Mouse (Mus musculus): ENCODE measurements around the gene Hoxd10. TPM values are rescaled to one million over a fixed set of nuclear protein-coding genes. Genes with fewer than 3 reads are reported as not detected.

The Hoxd10 gene
- total and polyA plus RNA-seq, 2 experiments from 2014 or later, result not detected

- Histone ChIP-seq H3K27me3 (ENCODE audit: control insufficient read depth, insufficient read depth, low read length) (peaks cover 99% of the 10 kb centered on the region), H3K4me3 (ENCODE audit: low read depth, low read length) (no peak overlapping the region), H3K4me2 (ENCODE audit: low read depth, low read length) (no peak overlapping the region), H3K9me3 (replicated peaks; ENCODE audit: control insufficient read depth, low read length) (no peaks in the 10 kb centered on the region), H3K9ac (replicated peaks; ENCODE audit: low read depth, low read length) (no peak overlapping the region), H3K27ac (ENCODE audit: low read depth) (no peak overlapping the region), H3K36me3 (replicated peaks; ENCODE audit: control insufficient read depth, insufficient read depth, low read length) (no peaks in the 10 kb centered on the region), H3K4me1 (ENCODE audit: control insufficient read depth, insufficient read depth) (no peaks in the 10 kb centered on the region)
- no peak for DNase-seq (ENCODE audit: low spot score)
- ATAC-seq (ENCODE audit: insufficient read depth, low read depth), result no peak
- TF ChIP-seq EP300 (IDR thresholded peaks at IDR 0.05; ENCODE audit: low read depth), result no peak
- TF ChIP-seq CTCF (IDR thresholded peaks at IDR 0.05; ENCODE audit: low read depth), result no peak
- WGBS, result 3% methylated on average over 20 of the region's 20 CpGs
Measured at GRCm38 (mm10) chr2:74738623-74739475, 47.1 kb downstream of the Hoxd10 start.

GRCm38 (mm10) chr2:74739476-74739800, 47.7 kb downstream of the Hoxd10 start:
- Histone ChIP-seq H3K27me3 (ENCODE audit: control insufficient read depth, insufficient read depth, low read length) (peaks cover 99% of the 10 kb centered on the region), H3K27ac (ENCODE audit: low read depth) (no peak overlapping the region), H3K4me2 (ENCODE audit: low read depth, low read length) (no peak overlapping the region), H3K9me3 (replicated peaks; ENCODE audit: control insufficient read depth, low read length) (no peaks in the 10 kb centered on the region), H3K4me1 (ENCODE audit: control insufficient read depth, insufficient read depth) (no peaks in the 10 kb centered on the region), H3K36me3 (replicated peaks; ENCODE audit: control insufficient read depth, insufficient read depth, low read length) (no peaks in the 10 kb centered on the region), H3K9ac (replicated peaks; ENCODE audit: low read depth, low read length) (no peak overlapping the region), H3K4me3 (ENCODE audit: low read depth, low read length) (no peak overlapping the region)
- TF ChIP-seq CTCF (IDR thresholded peaks at IDR 0.05; ENCODE audit: low read depth), result no peak
- WGBS, result 9% methylated on average over 2 of the region's 2 CpGs
- DNase-seq (ENCODE audit: low spot score) (no peak), ATAC-seq (ENCODE audit: insufficient read depth, low read depth) (no peak)

GRCm38 (mm10) chr2:74739869-74740268, 48.1 kb downstream of the Hoxd10 start:
- H3K4me1 ChIP-seq (ENCODE audit: control insufficient read depth, insufficient read depth), result no peaks in the 10 kb centered on the region
- no peak for TF ChIP-seq EP300 (IDR thresholded peaks at IDR 0.05; ENCODE audit: low read depth)
- TF ChIP-seq CTCF (IDR thresholded peaks at IDR 0.05; ENCODE audit: low read depth), result no peak
- no peaks in the 10 kb centered on the region for H3K36me3 ChIP-seq (replicated peaks; ENCODE audit: control insufficient read depth, insufficient read depth, low read length)
- no peak overlapping the region for H3K9ac ChIP-seq (replicated peaks; ENCODE audit: low read depth, low read length)
- no peak overlapping the region for H3K27ac ChIP-seq (ENCODE audit: low read depth)
- no peak for DNase-seq (ENCODE audit: low spot score)
- no peaks in the 10 kb centered on the region for H3K9me3 ChIP-seq (replicated peaks; ENCODE audit: control insufficient read depth, low read length)
- WGBS, result 6% methylated on average over 14 of the region's 14 CpGs
- H3K27me3 ChIP-seq (ENCODE audit: control insufficient read depth, insufficient read depth, low read length), result peaks cover 99% of the 10 kb centered on the region
- no peak for ATAC-seq (ENCODE audit: insufficient read depth, low read depth)
- H3K4me2 ChIP-seq (ENCODE audit: low read depth, low read length), result no peak overlapping the region
- H3K4me3 ChIP-seq (ENCODE audit: low read depth, low read length), result no peak overlapping the region

GRCm38 (mm10) chr2:74740311-74741091, 48.8 kb downstream of the Hoxd10 start:
- WGBS, result 3% methylated on average over 43 of the region's 43 CpGs
- no peak overlapping the region for H3K4me2 ChIP-seq (ENCODE audit: low read depth, low read length)

GRCm38 (mm10) chr2:74741252-74741978, 49.7 kb downstream of the Hoxd10 start:
- Histone ChIP-seq H3K36me3 (replicated peaks; ENCODE audit: control insufficient read depth, insufficient read depth, low read length) (no peaks in the 10 kb centered on the region), H3K9ac (replicated peaks; ENCODE audit: low read depth, low read length) (no peak overlapping the region), H3K4me3 (ENCODE audit: low read depth, low read length) (no peak overlapping the region), H3K27ac (ENCODE audit: low read depth) (no peak overlapping the region), H3K9me3 (replicated peaks; ENCODE audit: control insufficient read depth, low read length) (no peaks in the 10 kb centered on the region), H3K27me3 (ENCODE audit: control insufficient read depth, insufficient read depth, low read length) (peaks cover 99% of the 10 kb centered on the region), H3K4me1 (ENCODE audit: control insufficient read depth, insufficient read depth) (no peaks in the 10 kb centered on the region), H3K4me2 (ENCODE audit: low read depth, low read length) (no peak overlapping the region)
- no peak for ATAC-seq (ENCODE audit: insufficient read depth, low read depth)
- WGBS, result 52% methylated on average over 2 of the region's 3 CpGs
- no peak for DNase-seq (ENCODE audit: low spot score)
- TF ChIP-seq EP300 (IDR thresholded peaks at IDR 0.05; ENCODE audit: low read depth) (no peak), CTCF (IDR thresholded peaks at IDR 0.05; ENCODE audit: low read depth) (no peak)

More at GRCm38 (mm10) chr2:74740311-74741091, 48.8 kb downstream of the Hoxd10 start:
- no peaks in the 10 kb centered on the region for H3K9me3 ChIP-seq (replicated peaks; ENCODE audit: control insufficient read depth, low read length)
- no peak for ATAC-seq (ENCODE audit: insufficient read depth, low read depth)
- H3K36me3 ChIP-seq (replicated peaks; ENCODE audit: control insufficient read depth, insufficient read depth, low read length), result no peaks in the 10 kb centered on the region
- DNase-seq (ENCODE audit: low spot score), result no peak
- H3K9ac ChIP-seq (replicated peaks; ENCODE audit: low read depth, low read length), result no peak overlapping the region
- no peaks in the 10 kb centered on the region for H3K4me1 ChIP-seq (ENCODE audit: control insufficient read depth, insufficient read depth)
- peaks cover 99% of the 10 kb centered on the region for H3K27me3 ChIP-seq (ENCODE audit: control insufficient read depth, insufficient read depth, low read length)
- TF ChIP-seq CTCF (IDR thresholded peaks at IDR 0.05; ENCODE audit: low read depth), result no peak
- TF ChIP-seq EP300 (IDR thresholded peaks at IDR 0.05; ENCODE audit: low read depth), result no peak
- no peak overlapping the region for H3K4me3 ChIP-seq (ENCODE audit: low read depth, low read length)
- no peak overlapping the region for H3K27ac ChIP-seq (ENCODE audit: low read depth)
